Mouse (Mus musculus) bone marrow macrophage, adult 2 months (primary cell): ENCODE results near the gene Lrrc3c.

Experiments used
- CTCF ChIP-seq: IDR thresholded peaks from 2 replicates; pipeline ENCODE4 v1.5.1; 2012; ENCODE audit warnings: low read depth, mild to moderate bottlenecking, low read length, moderate library complexity
- POLR2A ChIP-seq: IDR thresholded peaks from 2 replicates; pipeline ENCODE4 v1.6.1; 2012; ENCODE audit warnings: mild to moderate bottlenecking, low read depth, low read length, borderline replicate concordance

GRCm38 (mm10) chr11:98620791-98621190 lies 22.7 kb downstream of the Lrrc3c start:
- TF ChIP-seq CTCF = no peak
- no peak for TF ChIP-seq POLR2A
